Mouse (Mus musculus): ENCODE data around the gene Prss53. TPM values are rescaled to one million over a fixed set of nuclear protein-coding genes. Genes with fewer than 3 reads are reported as not detected.

Gene Prss53
- polyA plus RNA-seq, 1 experiment from 2014 or later: 1.1 TPM

- H3K36me3 ChIP-seq (ENCODE audit: control insufficient read depth, insufficient read depth, low read length): peaks cover 15% of the 10 kb centered on the region
- no peak overlapping the region for H3K4me2 ChIP-seq (ENCODE audit: low read depth, low read length)
- no peaks in the 10 kb centered on the region for H3K9me3 ChIP-seq (ENCODE audit: control insufficient read depth, low read length)
- H3K9ac ChIP-seq (ENCODE audit: low read length): no peak overlapping the region
- peaks cover 12% of the 10 kb centered on the region for H3K4me1 ChIP-seq (replicated peaks; ENCODE audit: control insufficient read depth, insufficient read depth, low read length)
- no peaks in the 10 kb centered on the region for H3K27me3 ChIP-seq (ENCODE audit: control insufficient read depth, insufficient read depth, low read depth, low read length)
- no peak for ATAC-seq (ENCODE audit: low read depth)
- H3K4me3 ChIP-seq (ENCODE audit: low read length): no peak overlapping the region
- WGBS: 72% methylated on average over 7 of the region's 7 CpGs
- H3K27ac ChIP-seq (ENCODE audit: low read length): no peak overlapping the region
Observed at GRCm38 (mm10) chr7:127919290-127919689, 28.5 kb upstream of the Prss53 start.

- peaks cover 3% of the 10 kb centered on the region; the same call in 1 of the 2 replicates for H3K4me1 ChIP-seq (replicated peaks; ENCODE audit: control insufficient read depth, insufficient read depth, low read length)
- no peak for ATAC-seq (ENCODE audit: low read depth)
- no peak overlapping the region for H3K27ac ChIP-seq (ENCODE audit: low read length)
- H3K9ac ChIP-seq (ENCODE audit: low read length): no peak overlapping the region
- 57% methylated on average over 3 of the region's 3 CpGs for WGBS
- H3K36me3 ChIP-seq (ENCODE audit: control insufficient read depth, insufficient read depth, low read length): peaks cover 15% of the 10 kb centered on the region
- H3K9me3 ChIP-seq (ENCODE audit: control insufficient read depth, low read length): no peaks in the 10 kb centered on the region
- H3K27me3 ChIP-seq (ENCODE audit: control insufficient read depth, insufficient read depth, low read depth, low read length): no peaks in the 10 kb centered on the region
- H3K4me3 ChIP-seq (ENCODE audit: low read length): no peak overlapping the region
- H3K4me2 ChIP-seq (ENCODE audit: low read depth, low read length): no peak overlapping the region
Observed at GRCm38 (mm10) chr7:127918203-127918602, 27.4 kb upstream of the Prss53 start.

GRCm38 (mm10) chr7:127915293-127915692 lies 24.5 kb upstream of the Prss53 start:
- Histone ChIP-seq H3K9ac (ENCODE audit: low read length) (no peak overlapping the region), H3K36me3 (ENCODE audit: control insufficient read depth, insufficient read depth, low read length) (peaks cover 16% of the 10 kb centered on the region)
- ATAC-seq (ENCODE audit: low read depth): no peak

DNA sequence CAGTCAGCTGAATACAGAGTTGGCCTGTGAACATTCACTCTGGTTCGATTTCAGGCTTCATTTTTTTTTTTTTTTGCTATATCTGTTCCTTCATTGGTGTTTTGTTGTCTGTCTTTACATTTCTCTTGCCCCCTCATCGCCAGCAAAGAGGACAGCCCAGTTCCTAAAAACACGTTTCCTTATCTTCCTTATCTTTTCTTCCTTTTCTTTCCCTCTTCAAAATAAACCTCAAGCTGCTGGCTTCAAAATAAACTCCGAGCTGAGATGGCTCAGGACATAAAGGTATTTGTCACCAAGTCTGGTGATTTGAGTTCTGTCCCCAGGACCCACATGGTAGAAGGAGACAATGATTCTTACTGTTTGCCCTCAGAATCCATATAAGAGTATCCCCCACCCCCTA lies 22.2 kb upstream of the Prss53 start:
- no peaks in the 10 kb centered on the region for H3K9me3 ChIP-seq (ENCODE audit: control insufficient read depth, low read length)
- H3K36me3 ChIP-seq (ENCODE audit: control insufficient read depth, insufficient read depth, low read length): peaks cover 34% of the 10 kb centered on the region
- peak overlapping the region; percentile 98 for H3K4me3 ChIP-seq (ENCODE audit: low read length)
- ATAC-seq (ENCODE audit: low read depth): no peak
- 10% methylated on average over 4 of the region's 4 CpGs for WGBS
- H3K9ac ChIP-seq (ENCODE audit: low read length): peak overlapping the region; percentile 92
- H3K27ac ChIP-seq (ENCODE audit: low read length): peak overlapping the region; percentile 86
- H3K4me2 ChIP-seq (ENCODE audit: low read depth, low read length): peak overlapping the region; percentile 56
- peaks cover 9% of the 10 kb centered on the region; the same call in 1 of the 2 replicates for H3K4me1 ChIP-seq (replicated peaks; ENCODE audit: control insufficient read depth, insufficient read depth, low read length)
- H3K27me3 ChIP-seq (ENCODE audit: control insufficient read depth, insufficient read depth, low read depth, low read length): no peaks in the 10 kb centered on the region

More at GRCm38 (mm10) chr7:127915293-127915692, 24.5 kb upstream of the Prss53 start:
- WGBS: 89% methylated on average over 12 of the region's 12 CpGs
- peaks cover 9% of the 10 kb centered on the region; the same call in 1 of the 2 replicates for H3K4me1 ChIP-seq (replicated peaks; ENCODE audit: control insufficient read depth, insufficient read depth, low read length)
- no peaks in the 10 kb centered on the region for H3K27me3 ChIP-seq (ENCODE audit: control insufficient read depth, insufficient read depth, low read depth, low read length)
- H3K4me3 ChIP-seq (ENCODE audit: low read length): no peak overlapping the region
- H3K4me2 ChIP-seq (ENCODE audit: low read depth, low read length): no peak overlapping the region
- no peak overlapping the region for H3K27ac ChIP-seq (ENCODE audit: low read length)
- H3K9me3 ChIP-seq (ENCODE audit: control insufficient read depth, low read length): no peaks in the 10 kb centered on the region

DNA sequence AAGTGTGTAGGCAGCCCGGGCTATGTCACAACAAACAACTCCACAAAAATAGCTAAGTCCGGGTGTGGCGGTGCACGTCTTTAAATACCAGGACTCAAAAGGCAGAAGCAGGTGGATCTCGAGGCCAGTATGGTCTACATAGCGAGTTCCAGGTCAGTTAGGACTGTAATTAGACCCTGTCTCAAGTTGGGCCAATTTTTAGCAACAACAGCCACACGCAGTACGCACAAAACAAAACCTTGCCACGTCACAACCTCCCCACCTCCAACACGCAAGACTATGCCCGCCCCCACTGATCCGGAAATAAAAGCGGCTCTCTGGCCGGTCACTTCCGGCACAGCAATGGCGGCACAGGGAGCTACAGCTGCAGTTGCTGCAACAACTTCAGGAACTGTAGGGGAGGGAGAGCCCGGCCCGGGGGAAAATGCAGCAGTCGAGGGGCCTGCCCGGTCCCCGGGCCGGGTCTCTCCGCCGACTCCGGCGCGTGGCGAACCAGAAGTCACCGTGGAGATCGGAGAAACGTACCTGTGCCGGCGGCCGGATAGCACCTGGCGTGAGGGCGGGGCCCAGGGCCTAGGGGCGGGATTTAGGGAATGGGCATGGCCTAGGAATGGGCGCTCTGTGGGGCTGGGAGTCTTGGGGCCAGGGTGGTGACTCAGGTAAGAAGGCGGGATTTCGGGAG lies 21.6 kb upstream of the Prss53 start, which contains the start of gene Kat8:
Gene Kat8, plus strand, starts transcription at position 327 of the 682 bp plus-strand sequence.
- Histone ChIP-seq H3K9ac (ENCODE audit: low read length) (peak within 1 kb of the TSS; percentile 92), H3K4me2 (ENCODE audit: low read depth, low read length) (peak within 1 kb of the TSS; percentile 56), H3K4me1 (replicated peaks; ENCODE audit: control insufficient read depth, insufficient read depth, low read length) (peaks cover 9% of the 10 kb centered on the region; the same call in 1 of the 2 replicates), H3K4me3 (ENCODE audit: low read length) (peak within 1 kb of the TSS; percentile 98), H3K27me3 (ENCODE audit: control insufficient read depth, insufficient read depth, low read depth, low read length) (no peaks in the 10 kb centered on the region), H3K9me3 (ENCODE audit: control insufficient read depth, low read length) (no peaks in the 10 kb centered on the region), H3K27ac (ENCODE audit: low read length) (peak within 1 kb of the TSS; percentile 86), H3K36me3 (ENCODE audit: control insufficient read depth, insufficient read depth, low read length) (peaks cover 37% of the 10 kb centered on the region)
- ATAC-seq (ENCODE audit: low read depth): peak; percentile 97
- WGBS: under 1% methylated on average over 40 of the region's 40 CpGs

DNA sequence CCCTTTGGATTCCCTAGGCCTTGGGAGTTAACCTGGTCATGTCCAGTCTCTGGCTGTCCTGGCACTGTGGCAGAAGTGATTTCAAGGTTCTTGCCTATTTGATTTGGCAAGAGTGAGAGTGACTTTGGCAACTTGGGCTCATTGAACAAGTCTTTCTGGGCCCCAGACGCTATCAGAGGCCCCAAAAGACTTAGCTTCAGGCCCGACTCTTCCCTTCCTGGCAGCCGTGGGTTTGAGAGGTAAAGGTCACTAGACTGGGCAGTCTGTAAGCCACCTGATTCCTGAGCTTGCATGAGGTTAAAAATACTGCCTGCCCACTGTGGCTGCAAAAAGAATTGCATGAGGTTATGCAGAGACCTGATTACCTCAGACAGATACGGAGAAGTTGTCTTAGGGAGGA lies 17.9 kb upstream of the Prss53 start:
- no peak overlapping the region for H3K4me3 ChIP-seq (ENCODE audit: low read length)
- ATAC-seq (ENCODE audit: low read depth): no peak
- 88% methylated on average over 4 of the region's 4 CpGs for WGBS
- no peak overlapping the region for H3K4me2 ChIP-seq (ENCODE audit: low read depth, low read length)
- no peak overlapping the region for H3K27ac ChIP-seq (ENCODE audit: low read length)
- peaks cover 18% of the 10 kb centered on the region for H3K4me1 ChIP-seq (replicated peaks; ENCODE audit: control insufficient read depth, insufficient read depth, low read length)
- no peak overlapping the region for H3K9ac ChIP-seq (ENCODE audit: low read length)
- no peaks in the 10 kb centered on the region for H3K9me3 ChIP-seq (ENCODE audit: control insufficient read depth, low read length)
- no peaks in the 10 kb centered on the region for H3K27me3 ChIP-seq (ENCODE audit: control insufficient read depth, insufficient read depth, low read depth, low read length)
- peaks cover 46% of the 10 kb centered on the region for H3K36me3 ChIP-seq (ENCODE audit: control insufficient read depth, insufficient read depth, low read length)

GRCm38 (mm10) chr7:127907939-127908338 lies 17.2 kb upstream of the Prss53 start:
- H3K9me3 ChIP-seq (ENCODE audit: control insufficient read depth, low read length): no peaks in the 10 kb centered on the region
- no peak overlapping the region for H3K4me2 ChIP-seq (ENCODE audit: low read depth, low read length)
- ATAC-seq (ENCODE audit: low read depth): no peak
- H3K9ac ChIP-seq (ENCODE audit: low read length): no peak overlapping the region
- peaks cover 14% of the 10 kb centered on the region for H3K4me1 ChIP-seq (replicated peaks; ENCODE audit: control insufficient read depth, insufficient read depth, low read length)
- H3K4me3 ChIP-seq (ENCODE audit: low read length): no peak overlapping the region
- H3K27ac ChIP-seq (ENCODE audit: low read length): no peak overlapping the region
- WGBS: 95% methylated on average over 12 of the region's 12 CpGs
- no peaks in the 10 kb centered on the region for H3K27me3 ChIP-seq (ENCODE audit: control insufficient read depth, insufficient read depth, low read depth, low read length)
- H3K36me3 ChIP-seq (ENCODE audit: control insufficient read depth, insufficient read depth, low read length): peaks cover 46% of the 10 kb centered on the region

DNA sequence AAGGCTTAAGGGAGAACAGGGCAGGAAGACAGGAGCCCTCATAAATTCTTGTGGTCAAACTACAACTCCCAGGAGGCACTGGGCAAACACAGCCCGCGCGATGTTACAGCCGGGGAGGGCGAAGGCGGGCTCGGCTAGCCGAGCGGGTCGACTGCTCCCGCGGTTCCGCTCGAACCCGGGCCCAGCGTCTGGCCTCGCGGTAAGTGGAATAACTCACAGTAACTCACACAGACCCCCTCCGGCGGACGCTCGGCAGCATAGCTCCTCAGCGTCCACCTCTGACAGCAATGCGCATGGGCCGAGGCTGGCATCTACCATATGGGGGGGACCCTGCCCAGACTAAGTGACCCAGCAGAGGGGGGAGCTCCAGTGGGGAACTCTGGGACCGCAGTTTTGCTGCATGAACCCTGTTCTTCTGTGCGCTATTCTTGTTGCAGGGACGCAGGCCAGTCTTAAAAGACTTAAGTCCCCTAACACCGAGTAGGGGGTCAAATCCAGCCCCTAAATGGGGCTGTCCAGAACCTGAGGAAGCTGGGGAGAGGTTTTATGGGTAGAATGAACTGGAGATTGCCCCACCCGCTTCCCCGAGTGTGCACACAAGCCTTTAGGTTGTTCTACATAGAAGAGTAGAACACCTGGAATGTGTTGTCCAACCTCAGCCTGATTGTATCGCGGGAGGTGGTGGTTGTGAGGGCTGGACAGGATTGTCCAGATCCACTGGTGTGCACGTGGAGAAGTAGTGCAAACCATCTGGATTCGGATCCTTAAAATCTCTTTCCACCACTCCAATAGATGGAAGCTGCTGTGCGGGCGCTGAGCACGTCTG lies 13.4 kb upstream of the Prss53 start, which contains the start of gene Bckdk:
Gene Bckdk, plus strand, starts transcription at position 112 of the 826 bp plus-strand sequence.
- Histone ChIP-seq H3K4me1 (replicated peaks; ENCODE audit: control insufficient read depth, insufficient read depth, low read length) (peaks cover 9% of the 10 kb centered on the region), H3K27me3 (ENCODE audit: control insufficient read depth, insufficient read depth, low read depth, low read length) (no peaks in the 10 kb centered on the region), H3K9ac (ENCODE audit: low read length) (peak within 1 kb of the TSS; percentile 97), H3K9me3 (ENCODE audit: control insufficient read depth, low read length) (no peaks in the 10 kb centered on the region), H3K27ac (ENCODE audit: low read length) (peak within 1 kb of the TSS; percentile 91), H3K36me3 (ENCODE audit: control insufficient read depth, insufficient read depth, low read length) (peaks cover 39% of the 10 kb centered on the region), H3K4me2 (ENCODE audit: low read depth, low read length) (peak within 1 kb of the TSS; percentile 82), H3K4me3 (ENCODE audit: low read length) (peak within 1 kb of the TSS; percentile 88)
- 6% methylated on average over 37 of the region's 38 CpGs for WGBS
- ATAC-seq (ENCODE audit: low read depth): peak; percentile 95

- no peaks in the 10 kb centered on the region for H3K27me3 ChIP-seq (ENCODE audit: control insufficient read depth, insufficient read depth, low read depth, low read length)
- no peak overlapping the region for H3K9ac ChIP-seq (ENCODE audit: low read length)
- H3K27ac ChIP-seq (ENCODE audit: low read length): no peak overlapping the region
- no peak overlapping the region for H3K4me3 ChIP-seq (ENCODE audit: low read length)
- H3K4me1 ChIP-seq (replicated peaks; ENCODE audit: control insufficient read depth, insufficient read depth, low read length): peaks cover 9% of the 10 kb centered on the region
- WGBS: 68% methylated on average over 2 of the region's 2 CpGs
- no peaks in the 10 kb centered on the region for H3K9me3 ChIP-seq (ENCODE audit: control insufficient read depth, low read length)
- no peak overlapping the region for H3K4me2 ChIP-seq (ENCODE audit: low read depth, low read length)
- H3K36me3 ChIP-seq (ENCODE audit: control insufficient read depth, insufficient read depth, low read length): peaks cover 16% of the 10 kb centered on the region; the same call in 1 of the 2 replicates
- no peak for ATAC-seq (ENCODE audit: low read depth)
Observed at GRCm38 (mm10) chr7:127901772-127902171, 11.0 kb upstream of the Prss53 start.
